Mouse (Mus musculus): ENCODE results near the gene Txndc5. TPM values are rescaled to one million over a fixed set of nuclear protein-coding genes. Genes with fewer than 3 reads are reported as not detected.

The Txndc5 gene
- polyA plus RNA-seq, 3 experiments from 2014 or later: 13.8 to 48.2 (median 18.8) TPM

- ATAC-seq: no peak
Observed at GRCm38 (mm10) chr13:38526116-38526515, 2.5 kb downstream of the Txndc5 start.

- ATAC-seq: no peak
Observed at GRCm38 (mm10) chr13:38525261-38525660, 3.4 kb downstream of the Txndc5 start.

DNA sequence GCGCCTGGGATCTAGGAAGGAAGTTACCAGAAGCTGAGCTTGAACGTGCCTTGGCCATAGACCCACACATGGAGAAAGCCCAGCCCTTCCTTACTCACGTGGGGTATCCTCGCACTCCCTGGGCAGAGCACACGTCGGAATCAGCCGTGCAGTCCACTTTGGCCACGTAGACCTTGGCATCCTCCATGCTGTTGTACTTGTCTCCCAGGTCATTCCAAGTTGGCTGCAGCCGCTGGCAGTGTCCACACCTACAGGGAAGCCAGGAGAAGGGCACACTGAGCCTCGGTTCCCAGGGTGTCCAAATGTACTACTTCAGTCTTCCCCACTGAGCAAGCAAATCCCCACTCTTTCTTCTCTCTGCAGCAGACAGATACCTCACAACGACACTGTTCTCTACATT is 5.4 kb downstream of the Txndc5 start:
- no peak for ATAC-seq

DNA sequence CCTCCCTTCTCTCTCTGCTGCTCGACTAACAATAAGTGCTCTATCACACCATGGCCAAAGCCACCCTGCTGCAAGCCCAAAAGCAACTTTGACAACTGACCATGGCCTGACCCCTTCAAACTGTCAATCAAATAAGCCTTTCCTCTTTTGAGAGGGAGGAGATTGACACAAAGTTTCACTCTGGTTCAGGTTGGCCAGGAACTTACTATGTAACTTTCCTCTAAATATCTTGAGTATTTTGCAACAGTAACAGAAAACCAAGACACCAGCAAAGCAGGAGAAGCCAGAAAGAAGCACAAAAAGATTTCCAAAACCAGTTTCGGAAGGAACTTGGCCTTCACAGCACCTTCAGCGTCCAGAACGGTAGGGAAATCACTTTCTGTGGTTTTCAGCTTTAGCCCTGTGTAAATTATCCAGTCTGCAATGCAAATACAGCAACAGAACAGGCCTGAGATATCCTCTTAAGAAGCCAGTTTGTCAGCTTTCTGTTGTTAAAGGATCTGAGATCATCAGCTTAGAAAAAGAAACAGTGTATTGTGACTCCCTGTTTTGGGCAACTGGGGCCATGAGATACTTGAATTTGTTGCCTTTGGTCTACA is 6.5 kb downstream of the Txndc5 start:
- ATAC-seq: no peak

GRCm38 (mm10) chr13:38520299-38520698 is 8.3 kb downstream of the Txndc5 start:
- ATAC-seq: no peak

GRCm38 (mm10) chr13:38516582-38516981 is 12.0 kb downstream of the Txndc5 start:
- no peak for ATAC-seq

DNA sequence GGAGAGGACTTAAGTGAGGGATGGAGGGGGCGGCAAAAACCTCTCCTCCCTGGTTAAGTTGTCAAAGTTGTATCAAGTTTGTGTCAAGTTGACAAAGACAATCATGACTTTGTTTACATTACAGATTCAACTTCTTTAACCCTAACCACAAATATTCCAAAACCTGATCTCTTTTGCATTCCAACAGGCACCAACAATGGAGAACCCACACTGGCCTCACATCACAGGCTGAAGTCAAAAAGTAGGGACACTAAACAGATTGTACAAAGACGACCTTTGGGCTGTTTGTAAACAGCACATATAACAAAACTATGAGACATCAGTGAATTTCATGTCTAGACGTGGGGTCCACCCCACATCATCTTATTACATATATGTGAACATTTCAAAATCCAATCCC is 12.8 kb downstream of the Txndc5 start:
- no peak for ATAC-seq

DNA sequence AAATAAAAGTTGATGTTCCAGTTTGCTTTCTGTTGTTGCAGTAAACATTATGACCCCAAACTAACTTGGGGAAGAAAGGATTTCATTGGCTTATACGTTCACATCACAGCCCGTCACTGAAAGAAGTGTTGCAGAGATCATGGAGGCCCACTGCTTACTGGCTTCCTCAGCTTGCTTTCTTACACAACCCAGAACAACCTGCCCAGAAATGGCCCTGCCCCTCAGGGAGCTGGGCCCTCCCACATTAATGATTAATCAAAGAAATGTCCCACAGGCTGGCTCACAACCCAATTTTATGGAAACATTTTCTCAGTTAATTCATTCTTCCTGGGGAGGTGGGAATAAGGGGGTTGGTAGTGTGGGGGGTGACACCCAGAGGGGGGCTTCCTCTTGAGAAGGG is 13.2 kb downstream of the Txndc5 start:
- no peak for ATAC-seq

GRCm38 (mm10) chr13:38513921-38514320 is 14.7 kb downstream of the Txndc5 start:
- ATAC-seq: no peak

DNA sequence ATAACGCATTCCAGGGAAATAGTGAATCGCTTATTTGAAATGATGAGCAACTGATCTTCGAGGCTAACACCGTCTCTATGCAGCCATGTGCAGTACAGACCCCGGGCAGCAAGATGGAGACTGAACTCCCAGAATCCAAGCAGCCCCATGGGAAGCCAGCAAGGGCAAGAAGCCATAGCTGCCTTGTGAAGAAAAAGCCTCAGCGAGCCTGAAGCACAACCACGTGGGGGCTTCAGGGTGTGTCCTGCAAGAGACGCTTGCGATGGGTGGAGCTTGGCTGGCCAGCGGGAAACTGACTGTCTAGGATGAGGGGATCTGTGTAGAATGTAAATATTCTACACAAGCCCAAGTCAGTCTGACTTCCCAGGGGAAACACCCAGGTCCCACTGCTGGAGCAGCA is 16.6 kb downstream of the Txndc5 start:
- ATAC-seq: no peak

GRCm38 (mm10) chr13:38509681-38510341 is 18.8 kb downstream of the Txndc5 start:
- ATAC-seq: no peak

GRCm38 (mm10) chr13:38506936-38507335 is 21.7 kb downstream of the Txndc5 start:
- no peak for ATAC-seq

DNA sequence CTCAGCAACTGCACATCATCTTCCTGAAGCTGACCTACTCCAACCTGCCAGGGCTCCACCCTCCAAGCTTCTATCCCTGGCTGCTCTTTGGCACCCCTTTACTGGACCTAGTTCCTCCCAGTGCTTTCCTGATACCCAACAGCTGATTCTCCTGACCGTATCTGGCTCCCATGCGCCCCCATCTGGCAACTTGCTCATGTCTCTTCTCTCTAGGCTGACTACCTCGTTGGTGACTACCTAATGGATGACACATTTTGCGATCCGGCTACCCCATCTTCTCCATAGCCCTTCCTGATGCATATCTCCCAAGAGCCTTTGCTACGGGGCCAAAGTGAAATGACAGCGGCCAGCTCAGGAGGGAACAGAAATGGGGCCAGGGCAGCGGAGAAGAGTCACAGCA is 22.3 kb downstream of the Txndc5 start:
- no peak for ATAC-seq

GRCm38 (mm10) chr13:38503137-38503849 is 25.3 kb downstream of the Txndc5 start:
- peak; percentile 38 for ATAC-seq

- no peak for ATAC-seq
Observed at GRCm38 (mm10) chr13:38501314-38501713, 27.3 kb downstream of the Txndc5 start.

DNA sequence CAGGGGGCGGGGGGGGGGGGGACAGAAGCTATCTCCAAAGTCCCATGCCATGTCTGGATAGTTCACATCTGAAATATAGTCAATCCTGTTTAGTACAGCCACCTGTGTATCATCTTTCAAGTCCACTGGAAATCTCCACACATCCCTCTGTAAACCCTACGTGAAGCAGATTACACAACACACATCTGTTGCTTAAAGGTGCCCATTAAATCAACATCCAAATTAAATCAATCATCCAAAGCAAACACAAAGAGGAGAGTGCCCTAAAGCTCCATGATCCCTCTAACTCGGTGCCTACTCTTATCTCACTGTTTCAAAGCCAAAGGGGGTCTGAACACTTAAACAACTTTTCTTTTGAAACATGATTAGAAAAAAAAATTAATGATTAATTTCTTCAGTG is 31.9 kb downstream of the Txndc5 start:
- no peak for ATAC-seq

DNA sequence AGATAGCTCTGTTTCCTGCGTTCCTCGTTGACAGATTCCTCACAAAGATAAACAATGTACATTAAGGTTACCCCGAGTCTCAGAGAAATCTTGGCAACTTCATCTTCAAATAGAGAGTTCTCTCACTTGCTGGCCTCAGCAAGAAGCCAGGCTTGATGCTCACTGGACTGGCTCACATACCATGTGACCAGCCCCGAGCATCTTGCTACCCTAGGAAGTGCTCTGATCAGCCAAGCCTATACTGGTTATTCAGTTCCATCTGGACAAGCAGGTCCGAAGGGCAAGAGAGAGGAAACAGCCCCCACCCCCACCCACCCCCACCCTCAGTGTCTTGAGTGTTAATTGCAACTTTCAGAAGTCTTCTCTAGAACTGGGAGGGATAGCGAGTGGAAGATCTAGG is 41.9 kb downstream of the Txndc5 start:
- no peak for ATAC-seq

GRCm38 (mm10) chr13:38484701-38485100 is 43.9 kb downstream of the Txndc5 start:
- no peak for ATAC-seq

- no peak for ATAC-seq
Observed at GRCm38 (mm10) chr13:38481021-38481420, 47.6 kb downstream of the Txndc5 start.

GRCm38 (mm10) chr13:38476936-38477335 is 51.7 kb downstream of the Txndc5 start:
- ATAC-seq: no peak

DNA sequence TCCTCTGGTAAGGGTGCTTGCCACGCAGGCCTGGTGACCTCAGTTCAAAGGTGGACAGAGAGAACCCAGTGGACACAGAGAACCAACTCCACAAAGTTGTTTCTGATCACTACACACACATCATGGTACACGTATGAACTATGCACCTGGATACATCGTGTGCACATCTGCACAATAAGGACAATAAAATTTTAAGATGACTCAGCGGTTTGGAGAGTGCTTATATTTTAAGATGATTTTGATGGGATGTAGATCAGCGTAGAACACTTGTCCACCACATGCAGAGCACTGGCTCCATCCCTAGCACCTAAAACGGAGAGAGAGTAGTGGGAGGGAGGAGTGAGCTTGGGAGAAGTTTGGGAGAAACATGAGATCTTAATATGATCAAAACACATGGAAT is 55.1 kb downstream of the Txndc5 start:
- ATAC-seq: no peak

- ATAC-seq: no peak
Observed at GRCm38 (mm10) chr13:38472636-38473035, 56.0 kb downstream of the Txndc5 start.

GRCm38 (mm10) chr13:38470882-38471281 is 57.7 kb downstream of the Txndc5 start:
- ATAC-seq: no peak

DNA sequence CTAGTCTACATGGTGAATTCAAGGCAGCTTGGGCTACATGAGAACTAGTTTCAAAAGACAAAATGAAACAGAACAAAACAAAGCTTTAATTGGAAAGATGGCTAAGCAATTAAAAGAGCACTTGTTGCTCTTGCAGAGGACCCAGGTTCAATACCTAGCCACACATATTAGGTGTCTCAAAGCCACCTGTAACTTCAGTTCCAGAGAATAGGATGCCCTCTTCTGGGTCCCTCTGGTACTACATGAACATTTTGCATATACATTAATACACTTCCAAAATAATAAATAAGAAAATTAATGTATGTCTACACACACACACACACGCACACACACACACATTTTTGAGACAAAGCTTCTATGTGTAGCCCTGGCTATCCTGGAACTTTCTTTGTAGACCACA is 65.2 kb downstream of the Txndc5 start:
- no peak for ATAC-seq

Measured in inflammation-experienced regulatory T-cells, adult 6 months (primary cell).